Mouse (Mus musculus): ENCODE measurements around the gene Vipas39.

Vipas39 gene

GRCm38 (mm10) chr12:87198792-87199191 lies 67.3 kb downstream of the Vipas39 start:
- no peak for DNase-seq (ENCODE audit: low read depth, low spot score)

- DNase-seq (ENCODE audit: low read depth, low spot score): no peak
Observed at GRCm38 (mm10) chr12:87196310-87196709, 69.7 kb downstream of the Vipas39 start.

- no peak for DNase-seq (ENCODE audit: low read depth, low spot score)
Observed at GRCm38 (mm10) chr12:87195069-87195468, 71.0 kb downstream of the Vipas39 start.

GRCm38 (mm10) chr12:87193008-87193407 lies 73.0 kb downstream of the Vipas39 start:
- DNase-seq (ENCODE audit: low read depth, low spot score): no peak

Data from embryo, embryonic 11.5 days (tissue).